Mouse (Mus musculus): ENCODE measurements around the gene Lrrk1.
A peak's percentile ranks its signal among the peaks of the same experiment; 100 is the strongest.

Lrrk1 gene

DNA sequence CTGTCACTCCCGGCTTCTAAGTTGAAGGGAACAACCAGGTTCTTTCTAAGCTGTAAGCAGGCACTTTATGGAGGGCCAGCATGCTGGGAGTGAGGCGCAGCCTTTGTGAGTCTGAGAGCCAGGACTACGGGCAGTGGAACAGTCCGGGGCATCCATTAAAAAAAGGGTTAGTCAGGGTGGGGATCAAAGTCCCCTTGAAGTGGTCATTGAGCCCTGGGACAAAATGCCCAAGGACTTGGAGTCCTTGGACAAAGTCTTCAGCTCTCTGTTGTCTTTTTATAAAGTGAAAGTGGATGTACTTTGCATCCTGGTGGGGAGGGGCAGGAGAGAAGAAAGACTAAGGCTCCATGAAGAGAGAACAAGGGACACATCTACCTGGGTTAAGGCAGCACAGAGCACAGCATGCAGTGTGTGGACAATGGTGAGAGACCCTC lies 168.3 kb downstream of the Lrrk1 start:
- DNase-seq, result peak; percentile 69

DNA sequence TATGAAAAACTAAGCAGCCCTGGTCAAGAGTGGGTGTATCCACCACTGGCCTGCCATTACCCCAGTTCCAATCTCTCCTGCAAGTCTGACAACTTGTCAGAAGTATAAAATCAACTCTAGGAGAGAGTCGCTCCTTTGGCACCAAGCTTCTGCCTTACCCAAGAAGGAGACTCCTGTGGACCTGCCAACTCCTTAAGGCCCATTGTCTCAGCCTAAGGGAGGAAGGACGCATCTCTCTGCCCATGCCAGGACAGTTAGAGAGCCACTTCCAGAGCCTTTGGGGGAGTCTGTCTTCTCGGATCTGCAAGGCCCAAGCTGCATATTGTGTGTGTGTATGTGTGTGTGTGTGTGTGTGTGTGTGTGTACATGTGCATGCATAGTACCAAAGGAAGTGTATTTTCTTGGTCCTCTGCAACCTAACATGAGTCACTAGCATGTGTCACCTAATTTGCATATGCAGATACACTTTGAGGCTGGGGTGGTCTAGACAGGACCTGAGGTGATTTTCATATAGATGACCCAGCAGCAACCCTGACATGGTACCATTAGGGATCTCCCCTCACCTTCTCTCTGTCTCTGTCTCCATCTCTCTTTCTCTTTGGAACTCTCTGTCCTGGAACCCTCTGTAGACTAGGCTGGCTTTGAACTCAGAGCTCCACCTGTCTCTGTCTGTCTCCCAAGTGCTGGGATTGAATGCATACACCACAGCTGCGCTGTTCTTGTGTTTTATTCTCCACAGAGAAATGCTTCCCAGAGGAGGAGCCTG lies 168.9 kb downstream of the Lrrk1 start:
- DNase-seq, result peak; percentile 82

DNA sequence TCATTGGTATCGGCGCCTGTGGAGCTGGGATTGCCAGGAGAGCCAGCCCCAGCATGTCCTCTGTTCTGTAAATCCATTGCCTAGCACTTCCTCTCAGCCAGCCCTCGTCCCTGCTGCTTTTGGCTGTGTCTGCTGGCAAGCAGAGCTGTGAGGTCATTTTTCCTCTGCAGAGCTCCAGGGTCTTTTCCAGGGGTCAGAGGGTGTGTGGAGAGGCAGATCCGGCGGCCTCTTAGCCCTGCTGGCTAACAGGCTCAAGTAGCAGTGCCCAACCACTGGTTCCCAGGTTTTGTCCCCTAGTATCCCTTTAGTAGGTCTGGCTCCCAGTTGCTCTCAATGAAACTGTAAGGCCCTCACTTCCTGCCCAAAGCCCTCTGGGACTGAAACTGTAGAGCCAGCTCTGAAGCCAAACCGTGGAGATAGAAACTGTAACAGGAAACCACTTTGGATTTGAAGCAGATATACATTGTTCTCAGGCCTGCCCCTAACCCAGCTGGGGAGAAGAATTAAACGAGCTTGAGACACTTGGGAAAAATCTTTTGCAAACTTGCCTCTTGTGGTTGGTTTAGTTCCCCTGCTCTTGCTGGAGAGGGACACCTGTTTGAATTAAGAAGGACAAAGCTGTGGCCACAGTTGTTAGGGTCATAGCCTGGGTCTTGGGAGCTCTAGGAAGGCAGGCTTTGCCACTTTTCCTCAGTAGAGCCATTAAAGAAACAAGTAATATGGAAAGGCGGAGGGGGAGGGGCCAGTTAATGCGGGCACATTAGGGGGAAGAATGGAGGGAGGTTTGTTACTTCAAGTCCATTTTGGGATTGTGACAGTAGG lies 169.7 kb downstream of the Lrrk1 start:
- peak; percentile 98 for DNase-seq

DNA sequence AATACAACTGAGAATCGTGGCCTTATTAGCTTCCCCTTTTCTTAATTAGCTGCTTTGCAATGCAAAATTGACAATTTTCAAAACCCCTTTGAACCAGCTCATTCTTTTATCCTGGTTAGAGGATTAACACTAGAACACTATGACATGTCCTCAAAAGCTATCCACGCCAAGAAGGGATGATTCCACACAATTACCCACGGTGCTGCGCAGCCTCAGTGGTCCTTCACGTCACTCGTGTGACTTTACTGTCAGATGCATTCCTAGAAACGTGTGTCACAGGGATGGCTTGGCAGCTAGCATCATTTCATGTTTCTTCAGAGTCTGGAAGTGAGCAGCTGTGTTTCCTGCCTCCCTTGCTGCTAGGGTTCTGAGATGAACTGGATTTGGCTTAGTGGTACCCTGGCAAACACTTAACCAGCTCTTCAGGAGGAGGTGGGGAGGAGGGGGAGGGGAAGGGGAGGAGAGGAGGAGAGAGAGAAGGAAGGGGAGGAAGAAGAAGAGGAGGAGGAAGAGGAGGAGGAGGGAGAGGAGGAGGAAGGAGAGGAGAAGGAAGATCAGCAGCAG lies 170.5 kb downstream of the Lrrk1 start:
- DNase-seq, result peak; percentile 93

DNA sequence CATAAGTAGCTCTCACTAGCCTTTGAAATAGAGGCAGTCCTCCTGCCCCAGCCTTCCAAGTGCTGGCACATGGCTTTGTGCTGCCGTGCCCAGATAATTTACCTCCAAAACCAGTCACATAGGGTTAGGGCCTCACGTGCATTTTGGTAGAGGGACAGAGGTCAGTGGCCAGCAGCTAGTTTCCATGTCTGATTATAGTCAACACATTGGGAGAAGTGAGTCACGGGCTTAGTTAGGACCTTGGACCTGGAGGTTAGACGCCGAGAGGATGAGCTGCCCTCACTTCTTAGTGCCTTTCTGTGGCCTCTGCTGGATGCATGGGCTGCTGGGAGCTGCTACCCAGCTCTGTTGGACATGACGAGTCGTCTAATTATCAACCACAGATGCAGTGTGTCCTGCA lies 171.1 kb downstream of the Lrrk1 start:
- peak; percentile 75 for DNase-seq

DNA sequence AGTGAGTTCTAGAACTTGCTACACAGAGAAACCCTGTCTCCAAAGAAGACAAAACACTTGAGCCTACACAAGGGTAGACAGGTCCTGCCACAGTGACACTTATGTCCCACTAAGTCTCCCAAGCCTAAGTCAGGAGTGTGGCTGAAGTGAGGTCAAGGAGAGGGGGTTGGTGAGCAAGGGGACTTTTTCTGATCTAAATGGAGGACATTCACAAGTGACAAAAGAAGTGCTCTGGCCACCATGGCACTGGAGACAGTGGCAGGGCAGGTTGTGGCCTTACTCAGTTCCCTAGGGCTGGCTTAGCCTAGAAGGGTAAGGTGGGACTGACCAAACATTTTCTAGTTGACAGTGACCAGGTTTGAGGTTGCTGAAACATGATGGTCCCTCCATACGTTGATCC lies 172.2 kb downstream of the Lrrk1 start:
- peak; percentile 73 for DNase-seq

DNA sequence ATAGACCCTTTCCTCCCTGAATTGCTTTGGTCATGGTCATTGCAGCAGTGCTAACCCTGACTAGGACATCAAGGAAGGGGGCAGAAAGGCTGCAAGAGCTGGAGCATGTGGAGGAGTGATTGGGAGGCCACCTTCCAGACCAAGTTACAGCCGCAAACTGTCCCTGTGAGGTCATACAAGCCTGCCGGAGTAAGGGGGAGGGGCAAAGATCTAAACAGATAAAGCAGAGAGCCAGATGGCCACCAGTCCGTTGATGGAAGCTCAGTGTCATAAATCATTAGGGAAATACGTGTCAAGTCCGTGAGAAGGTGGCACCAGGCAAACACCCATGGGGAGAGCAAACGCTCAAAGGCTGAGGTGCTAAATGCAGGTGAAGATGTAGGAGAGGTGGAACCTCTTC lies 173.7 kb downstream of the Lrrk1 start:
- DNase-seq, result peak; percentile 75

DNA sequence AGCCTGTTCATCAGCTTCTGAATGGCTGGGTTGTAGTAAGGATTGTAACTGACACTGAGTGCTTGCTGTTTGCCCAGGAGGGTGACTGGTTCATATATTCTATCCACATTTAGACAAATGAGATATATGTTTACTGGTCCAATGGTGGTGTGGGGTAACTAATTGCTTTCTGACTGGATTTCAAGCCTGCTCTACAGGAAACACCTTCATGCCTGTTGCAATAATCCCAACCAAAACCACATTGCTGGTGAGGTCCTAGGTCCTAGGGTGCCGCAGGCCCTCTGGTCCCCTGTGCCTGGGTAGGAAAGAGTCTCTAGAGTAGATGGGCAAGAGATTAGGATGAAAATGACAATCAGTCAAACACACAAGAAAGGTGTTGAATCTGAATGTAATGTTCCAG lies 175.3 kb downstream of the Lrrk1 start:
- DNase-seq, result no peak

DNA sequence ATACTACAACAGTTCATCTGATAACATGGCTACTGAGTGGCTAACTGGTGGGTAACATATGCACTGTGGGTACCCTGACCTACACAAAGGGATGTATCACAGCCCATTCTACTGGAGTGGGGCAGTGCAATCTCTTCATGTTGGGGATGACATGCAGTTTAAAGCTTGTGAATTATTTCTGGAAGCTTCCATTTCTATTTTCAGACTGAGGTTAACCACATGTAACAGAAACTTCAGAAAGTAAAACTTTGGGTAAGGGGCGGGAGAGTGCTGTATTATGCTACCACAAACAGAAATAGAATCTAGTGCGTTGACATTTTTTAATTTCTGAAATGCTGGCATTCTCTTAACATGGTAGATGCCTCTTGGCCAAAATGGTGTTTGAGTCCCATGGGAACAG lies 178.2 kb downstream of the Lrrk1 start:
- DNase-seq, result no peak

DNA sequence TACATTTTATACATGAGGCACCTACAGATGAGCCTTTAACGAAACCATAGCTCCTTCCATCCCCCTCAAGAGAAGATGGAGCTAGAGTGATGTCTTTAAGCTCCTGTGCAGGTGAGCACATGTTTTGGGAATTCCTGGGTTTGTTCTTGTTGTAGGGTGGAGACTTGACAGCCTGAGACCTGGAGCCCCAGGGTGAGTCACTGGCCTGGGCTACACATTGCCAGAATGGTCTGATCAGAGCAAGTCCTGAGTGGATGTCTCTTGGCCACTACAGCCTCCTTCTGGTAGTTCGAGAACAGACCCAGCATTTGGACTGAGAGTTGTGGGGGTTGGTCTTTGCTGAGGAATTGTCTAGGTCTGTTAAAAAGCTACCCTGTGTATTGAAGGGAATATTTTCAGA lies 186.5 kb downstream of the Lrrk1 start:
- peak; percentile 76 for DNase-seq

DNA sequence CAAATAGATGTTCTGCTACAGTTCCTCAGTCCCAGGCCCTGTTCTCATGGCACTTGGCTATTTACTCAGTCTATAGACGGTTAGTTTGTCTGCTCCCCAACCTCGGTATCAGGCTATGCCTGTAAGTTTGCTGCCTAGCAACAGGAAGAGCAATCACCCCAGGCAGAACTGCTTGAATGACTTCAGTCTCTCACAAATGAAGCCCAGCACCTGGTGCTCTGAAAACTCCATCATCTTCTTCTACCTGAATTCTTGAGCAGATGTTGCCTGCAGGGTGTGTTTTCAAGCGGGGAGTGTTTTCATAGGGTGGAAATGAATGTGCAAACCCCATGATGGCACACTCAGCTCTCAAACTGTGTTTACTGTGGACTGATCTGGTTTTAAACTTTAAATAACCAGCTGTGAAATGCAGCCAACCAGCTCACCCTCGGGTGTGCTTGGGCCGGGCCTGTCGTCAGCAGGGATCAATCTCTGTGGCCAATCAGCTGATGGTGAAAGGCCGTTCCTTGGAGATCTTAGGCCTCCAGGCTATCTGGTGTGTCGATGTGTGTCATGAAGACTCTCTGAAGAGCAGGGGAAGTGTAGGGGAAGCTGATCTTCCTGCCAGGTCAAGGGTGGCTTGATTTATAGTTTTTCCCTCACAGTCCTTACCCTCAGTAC lies 187.2 kb downstream of the Lrrk1 start:
- DNase-seq, result peak; percentile 86

DNA sequence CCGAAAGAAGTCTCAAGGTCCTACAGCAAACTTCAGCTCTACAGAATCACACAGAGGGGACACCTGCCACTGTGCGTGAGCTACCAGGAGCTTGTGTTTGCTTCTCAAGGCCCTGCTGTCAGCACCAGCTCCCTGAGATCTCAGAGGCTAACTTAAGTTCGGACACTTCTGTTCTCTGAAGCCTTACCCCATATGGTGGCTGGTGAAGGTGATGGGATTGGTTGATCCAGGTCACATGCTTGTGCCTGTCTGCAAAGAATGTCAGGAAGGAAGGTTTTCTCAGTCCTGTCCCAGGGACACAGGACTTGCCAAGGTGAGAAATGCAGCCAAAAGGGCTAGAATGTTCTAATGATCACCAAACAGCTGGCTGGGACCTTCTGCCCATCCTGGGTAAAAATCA lies 187.8 kb downstream of the Lrrk1 start:
- peak; percentile 79 for DNase-seq

DNA sequence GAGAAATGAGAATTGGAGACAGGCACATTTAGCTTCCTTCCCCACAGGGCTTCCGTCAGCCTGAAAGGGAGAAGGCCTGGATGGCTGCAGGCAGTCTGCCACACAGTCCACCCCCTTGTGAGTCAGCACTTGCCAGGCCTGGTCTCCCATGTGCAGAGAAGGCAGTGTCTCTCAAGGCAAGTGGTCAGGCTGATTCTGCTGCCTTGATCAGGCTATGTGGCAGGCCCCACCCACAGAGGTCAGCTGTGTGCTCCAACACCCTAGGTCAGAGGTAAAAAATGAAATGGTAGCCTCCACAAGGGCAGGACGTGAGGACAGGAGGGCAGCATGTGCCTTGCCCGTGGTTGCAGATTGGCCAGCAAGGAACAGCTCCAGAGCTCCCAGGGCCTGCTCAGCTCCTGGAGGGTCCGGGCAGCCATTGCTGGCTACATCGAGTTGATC lies 188.7 kb downstream of the Lrrk1 start:
- DNase-seq, result peak; percentile 95

DNA sequence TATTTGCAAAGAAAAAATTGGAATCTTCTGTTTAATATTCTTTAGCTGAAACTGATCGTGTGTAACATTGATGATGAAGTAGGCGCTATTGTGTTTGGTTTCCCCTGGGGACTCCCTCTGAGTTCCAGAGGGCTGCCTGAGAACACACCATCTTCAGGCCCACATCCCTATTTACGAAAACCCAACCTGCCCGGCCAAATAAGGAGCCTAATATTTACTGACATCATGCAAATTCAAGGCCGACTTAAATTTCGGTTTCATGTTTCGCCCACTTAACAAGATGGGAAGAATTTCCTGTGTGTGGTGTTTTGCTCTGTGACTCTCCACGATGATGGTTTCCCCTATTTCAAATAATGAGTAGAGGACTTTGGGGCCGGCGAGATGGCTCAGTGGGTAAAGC lies 189.7 kb downstream of the Lrrk1 start:
- no peak for DNase-seq

DNA sequence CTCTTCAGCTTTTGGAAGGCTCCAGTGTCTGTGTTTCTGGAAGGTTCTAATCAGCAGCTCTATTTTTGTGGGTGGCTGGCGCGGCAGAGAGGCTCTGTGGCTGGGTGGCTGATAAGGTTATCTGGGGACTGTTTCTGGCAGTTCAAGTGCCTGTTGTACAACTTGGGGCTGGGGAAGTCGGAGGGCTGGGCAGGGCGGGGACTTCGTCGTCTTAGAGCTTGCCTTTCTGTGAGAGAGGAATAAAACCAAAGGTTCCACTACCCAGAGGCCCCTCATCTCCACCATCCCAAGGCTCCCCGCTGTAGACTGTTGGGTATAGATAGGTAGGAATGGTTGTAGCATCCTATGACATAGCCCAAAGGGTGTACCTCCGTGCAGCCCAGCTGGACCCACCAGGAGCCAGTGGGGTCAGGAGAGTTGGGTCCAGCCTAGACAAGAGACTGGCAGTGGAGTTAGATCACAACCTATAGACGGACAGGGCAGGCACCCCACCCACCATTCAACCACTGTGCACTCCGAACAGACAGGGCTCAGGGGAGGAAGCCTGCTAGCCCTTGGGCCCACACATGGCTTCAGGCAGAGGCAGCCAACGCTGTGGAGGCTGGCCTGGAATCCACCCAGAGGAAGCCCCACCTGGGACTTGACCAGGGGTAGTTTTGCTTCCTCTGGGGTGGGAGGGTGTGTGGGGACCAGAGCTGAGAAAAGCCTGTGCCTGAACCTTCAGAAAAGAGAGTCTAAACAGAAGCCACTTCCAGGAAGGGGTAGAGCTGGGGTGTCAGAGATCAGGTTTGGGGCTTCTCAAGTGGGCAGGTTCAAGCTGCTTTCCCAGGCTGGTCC lies 191.3 kb downstream of the Lrrk1 start:
- peak; percentile 98 for DNase-seq

DNA sequence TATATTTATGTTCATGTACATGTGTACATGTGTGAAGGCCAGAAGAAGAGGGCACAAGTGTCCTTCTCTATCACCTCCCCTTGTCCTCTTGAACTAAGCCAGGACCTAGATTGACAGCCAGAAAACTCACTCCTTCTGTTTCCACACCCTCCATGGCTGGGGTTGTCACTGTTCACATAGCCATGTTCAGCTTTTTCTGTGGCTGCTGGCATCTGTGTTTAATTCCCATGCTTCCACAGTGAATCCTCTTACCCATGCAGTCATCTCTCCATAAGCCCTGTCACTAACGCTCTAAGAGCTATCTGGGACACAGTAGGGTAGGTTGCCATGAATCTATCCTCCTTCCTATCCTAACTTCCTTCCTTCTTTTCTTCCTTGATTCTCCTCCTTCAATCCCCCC lies 192.3 kb downstream of the Lrrk1 start:
- DNase-seq, result peak; percentile 89

DNA sequence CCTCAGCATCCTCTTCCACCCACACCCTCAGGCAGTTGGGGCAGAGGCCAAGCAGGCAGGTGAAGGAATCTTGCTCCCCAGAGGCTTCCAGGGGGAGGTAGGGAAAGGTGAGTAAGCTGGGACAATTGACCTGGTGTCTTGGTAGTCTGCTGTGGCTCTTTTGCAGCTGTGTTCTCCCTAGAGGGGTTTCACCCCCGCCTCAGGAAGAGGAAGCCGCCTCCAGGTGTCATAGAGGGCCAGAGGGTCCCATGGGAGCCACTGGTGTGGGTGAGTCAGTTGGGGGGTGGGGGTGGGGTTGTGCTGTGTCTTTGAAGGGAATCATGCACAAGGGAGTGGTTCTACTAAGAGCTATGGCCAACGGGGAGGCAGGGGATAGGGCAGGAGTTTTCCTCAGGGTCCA lies 193.6 kb downstream of the Lrrk1 start:
- DNase-seq, result peak; percentile 91

DNA sequence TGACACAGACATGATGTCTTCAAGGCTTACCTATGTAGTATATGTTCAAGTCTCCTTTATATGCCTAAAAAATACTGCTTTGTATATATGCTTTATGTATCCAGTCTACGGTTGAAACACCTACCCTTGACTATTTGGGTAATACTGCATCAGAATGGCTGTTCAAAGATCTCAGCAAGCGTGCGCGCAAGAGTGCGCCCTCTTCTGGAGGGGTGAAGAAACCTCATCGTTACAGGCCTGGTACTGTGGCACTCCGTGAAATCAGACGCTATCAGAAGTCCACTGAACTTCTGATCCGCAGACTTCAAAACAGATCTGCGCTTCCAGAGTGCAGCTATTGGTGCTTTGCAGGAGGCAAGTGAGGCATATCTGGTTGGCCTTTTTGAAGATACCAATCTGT lies 197.8 kb downstream of the Lrrk1 start:
- peak; percentile 30 for DNase-seq

DNA sequence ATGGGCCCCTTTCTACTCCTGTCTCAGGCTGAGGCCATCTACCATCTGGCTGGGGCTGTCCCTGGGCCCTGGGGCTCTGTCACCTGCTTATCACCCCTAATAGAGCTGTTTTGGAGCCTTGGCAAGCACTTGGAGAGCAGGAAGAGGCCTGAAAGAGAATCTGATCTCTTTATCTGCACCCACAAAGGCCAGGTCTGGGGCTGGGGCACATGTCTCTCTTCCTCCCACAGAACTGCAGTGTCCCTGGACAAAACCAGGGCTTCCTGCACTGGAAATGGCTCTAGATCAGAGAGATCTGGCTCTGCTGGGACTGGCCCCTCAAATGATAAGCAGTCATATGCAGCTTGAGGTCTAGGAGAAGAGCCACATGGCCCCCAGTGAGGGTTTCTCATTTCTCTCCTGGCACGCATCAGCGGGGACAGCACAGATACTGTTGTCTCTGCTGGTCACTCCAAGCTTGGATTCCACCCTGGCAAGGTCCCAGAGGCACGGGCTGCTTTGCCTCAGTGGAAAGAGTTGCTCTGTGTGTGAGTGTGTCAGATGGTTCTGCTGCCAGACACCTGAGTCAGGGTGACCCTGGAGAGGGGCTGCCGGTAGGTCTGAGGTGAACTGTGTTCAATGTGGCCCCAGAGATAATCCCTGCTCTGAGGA lies 200.4 kb downstream of the Lrrk1 start:
- DNase-seq, result peak; percentile 90

DNA sequence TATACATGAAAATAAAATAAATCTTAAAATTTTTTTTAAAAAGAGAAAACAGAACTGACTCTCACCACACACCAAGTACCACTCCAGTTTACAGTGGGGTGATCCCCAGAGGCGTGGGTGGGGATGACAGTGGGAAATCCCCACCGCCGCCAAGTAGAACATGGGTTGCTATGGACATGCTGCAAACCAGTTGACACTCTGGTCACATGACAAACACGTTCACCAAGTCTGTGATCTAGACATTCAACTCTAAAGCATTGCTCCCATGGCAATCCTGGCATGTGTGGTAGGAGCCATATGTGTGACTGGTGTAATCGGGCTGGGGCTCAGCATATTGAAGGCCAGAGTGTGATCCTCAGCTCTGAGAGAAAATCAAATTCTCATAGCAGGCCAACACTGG lies 202.8 kb downstream of the Lrrk1 start:
- peak; percentile 86 for DNase-seq

DNA sequence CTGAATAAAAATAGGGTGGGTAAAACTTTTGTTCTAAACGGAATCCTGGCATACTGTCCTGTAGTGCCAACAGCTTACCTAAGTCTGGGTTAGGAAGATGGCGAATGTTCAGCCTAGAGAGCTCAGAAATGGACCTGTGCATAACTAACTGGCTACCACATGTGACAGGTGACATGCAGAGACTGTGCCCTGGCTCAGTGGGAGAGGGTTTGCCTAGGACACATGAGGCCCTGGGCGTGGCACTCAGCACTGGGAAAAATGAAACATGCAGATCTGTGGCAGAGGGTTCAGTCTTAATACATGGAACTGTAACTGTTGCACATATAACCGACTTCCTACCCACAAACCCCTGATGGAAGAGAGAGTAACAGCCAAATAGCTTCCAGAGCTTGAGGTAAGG lies 204.1 kb downstream of the Lrrk1 start:
- peak; percentile 67 for DNase-seq

DNA sequence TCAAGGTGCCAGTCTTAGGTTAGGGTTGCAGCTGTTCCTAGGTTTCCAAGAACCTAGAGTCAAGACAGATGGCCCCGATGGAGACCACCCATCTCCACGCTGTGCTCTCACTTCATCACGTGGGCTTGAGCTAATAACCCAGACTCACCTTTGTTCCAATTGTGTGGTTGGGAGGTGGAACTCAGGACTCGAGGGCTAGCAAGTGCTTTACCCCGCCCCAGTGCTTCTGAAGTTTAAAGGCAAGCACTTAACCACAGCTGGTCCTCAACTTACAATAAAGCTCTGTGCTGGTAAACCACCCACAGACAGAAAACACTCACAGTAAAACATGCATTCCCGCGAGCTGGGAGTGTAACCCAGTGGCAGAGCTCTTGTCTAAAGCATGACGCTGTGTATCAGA lies 204.7 kb downstream of the Lrrk1 start:
- peak; percentile 75 for DNase-seq
